9 mouse cellular contexts compared by ENCODE assay signal in the genomic region with DNA sequence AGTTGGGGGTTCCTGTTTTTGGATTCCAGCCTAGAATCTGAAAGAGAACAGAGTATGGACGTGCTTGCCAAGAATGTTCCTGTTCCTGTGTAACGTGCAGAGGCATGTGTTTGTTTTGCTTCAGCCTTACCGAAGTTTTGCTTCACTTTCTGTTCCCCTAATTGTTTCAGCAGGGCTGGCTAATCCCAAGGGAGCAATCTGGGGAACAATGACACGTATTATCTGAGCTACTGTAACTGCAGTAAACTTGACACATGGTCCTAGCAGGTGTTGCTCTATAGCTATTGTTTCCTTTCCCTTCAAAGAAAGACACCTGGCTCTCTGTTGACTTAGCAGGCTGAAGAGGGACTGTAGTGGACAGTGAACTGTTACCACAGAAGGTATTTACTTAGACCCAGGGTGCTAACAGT. TPM values are rescaled to one million over a fixed set of nuclear protein-coding genes. Genes with fewer than 3 reads are reported as not detected.
A peak's percentile ranks its signal among the peaks of the same experiment; 100 is the strongest.
DNase-seq lines count a peak whose midpoint lies in the region; ATAC-seq lines count a peak whose summit lies in the region.
"Had no signal": no experiment of that assay in that cellular context is flagged by ENCODE, and none has a peak within 500 bp of the region (broad histone marks: within the 10 kb centered on the region; RNA-seq: fewer than 3 reads in every experiment).

No protein-coding gene starts in this region.

- 0 out of 2 replicates have a peak, but pooled peaks have one; percentile 15 for ATAC-seq in forebrain, embryonic 16.5 days
- no peak for ATAC-seq in forebrain, embryonic 11.5 days (replicated peaks; ENCODE audit: low FRiP score)
- ATAC-seq in cerebellum, adult (ENCODE audit: insufficient number of reproducible peaks, low FRiP score, low TSS enrichment), result no peak

- H3K4me1 ChIP-seq in forebrain, embryonic 16.5 days (replicated peaks; ENCODE audit: control insufficient read depth, insufficient read depth, low read length), result peaks cover 3% of the 10 kb centered on the region; the same call in 1 of the 2 replicates
- no peaks in the 10 kb centered on the region for H3K4me1 ChIP-seq in forebrain, embryonic 11.5 days (replicated peaks; ENCODE audit: control insufficient read depth, insufficient read depth, low read length)

- H3K4me2 ChIP-seq in forebrain, embryonic 16.5 days (ENCODE audit: low read length), result no peak overlapping the region
- H3K4me2 ChIP-seq in forebrain, embryonic 11.5 days (ENCODE audit: low read depth, low read length, severe bottlenecking), result no peak overlapping the region

- WGBS in forebrain, embryonic 16.5 days, result 19% methylated on average over 4 of the region's 4 CpGs
- WGBS in forebrain, embryonic 11.5 days, result 50% methylated on average over 4 of the region's 4 CpGs

- no peak for DNase-seq in forebrain, embryonic 11.5 days (ENCODE audit: low spot score)
- DNase-seq in A20 (ENCODE audit: low read depth, low spot score), result peak; percentile 42
- DNase-seq in heart, adult 8-10 months (ENCODE audit: low spot score), result peak; percentile 86
- DNase-seq in kidney, postnatal 25 days, result peak; percentile 25 to 57
- no peak for DNase-seq in frontal cortex, postnatal 36 days (ENCODE audit: low spot score in 2 of 2)
- no peak for DNase-seq in thymus, postnatal 4 days

- no peak overlapping the region for H3K4me3 ChIP-seq in forebrain, embryonic 16.5 days (replicated peaks; ENCODE audit: low read length)
- H3K4me3 ChIP-seq in forebrain, embryonic 11.5 days (ENCODE audit: low read depth, low read length), result no peak overlapping the region
- H3K4me3 ChIP-seq: erythroblast, embryonic 14.5 days had no signal

- H3K9ac ChIP-seq in forebrain, embryonic 16.5 days (replicated peaks; ENCODE audit: low read depth, low read length), result no peak overlapping the region
- H3K9ac ChIP-seq in forebrain, embryonic 11.5 days (ENCODE audit: low read length), result no peak overlapping the region

- H3K36me3 ChIP-seq in forebrain, embryonic 16.5 days (ENCODE audit: control insufficient read depth, insufficient read depth), result no peaks in the 10 kb centered on the region
- no peaks in the 10 kb centered on the region for H3K36me3 ChIP-seq in forebrain, embryonic 11.5 days (ENCODE audit: control insufficient read depth, insufficient read depth, low read length)

- H3K27me3 ChIP-seq in forebrain, embryonic 16.5 days (replicated peaks; ENCODE audit: control insufficient read depth, insufficient read depth, low read length), result no peaks in the 10 kb centered on the region
- H3K27me3 ChIP-seq in forebrain, embryonic 11.5 days (ENCODE audit: control insufficient read depth, insufficient read depth, low read length), result no peaks in the 10 kb centered on the region

- no peak overlapping the region for H3K27ac ChIP-seq in forebrain, embryonic 16.5 days (ENCODE audit: low read length)
- no peak overlapping the region for H3K27ac ChIP-seq in forebrain, embryonic 11.5 days (ENCODE audit: low read depth, low read length)

- no peaks in the 10 kb centered on the region for H3K9me3 ChIP-seq in forebrain, embryonic 16.5 days (ENCODE audit: control insufficient read depth, low read length)
- no peaks in the 10 kb centered on the region for H3K9me3 ChIP-seq in forebrain, embryonic 11.5 days (ENCODE audit: control insufficient read depth, low read length)

RNA-seq across cellular contexts. Expression of gene Fam13a, which starts 25.3 kb away (rescaled TPM):
- 10.4 and 10.6 TPM in 2 replicates for polyA plus RNA-seq in forebrain, embryonic 16.5 days (2015; fragmentation: Nextera tagmentation; extraction: Ambion mirVana)
- 3.7 and 3.9 TPM in 2 replicates for polyA plus RNA-seq in forebrain, embryonic 11.5 days (2014; fragmentation: Nextera tagmentation; extraction: Ambion mirVana)
- total RNA-seq in heart, adult 8-10 months (2022), result 10 to 100 TPM; 23.5 to 28.1 (median 24.4) TPM
- polyA plus RNA-seq: erythroblast, embryonic 14.5 days had no signal

Comparison
In these comparisons a context has a peak if more than half of its experiments do, and no peak if none do; other contexts are left out.
1. DNase-seq: peak in A20 (single experiment), heart, adult 8-10 months (single experiment) and kidney, postnatal 25 days (2 of 2); none in forebrain, embryonic 11.5 days (single experiment), frontal cortex, postnatal 36 days (0 of 2) and thymus, postnatal 4 days (single experiment).